Mouse (Mus musculus) B cell, adult 2 months (primary cell): ENCODE results near the gene Hnrnpd.
A peak's percentile ranks its signal among the peaks of the same experiment; 100 is the strongest.

Experiments
- DNase-seq, 2 experiments: peaks; one replicate each; pipeline ENCODE4 v3.0.0; 2022

Hnrnpd gene

DNA sequence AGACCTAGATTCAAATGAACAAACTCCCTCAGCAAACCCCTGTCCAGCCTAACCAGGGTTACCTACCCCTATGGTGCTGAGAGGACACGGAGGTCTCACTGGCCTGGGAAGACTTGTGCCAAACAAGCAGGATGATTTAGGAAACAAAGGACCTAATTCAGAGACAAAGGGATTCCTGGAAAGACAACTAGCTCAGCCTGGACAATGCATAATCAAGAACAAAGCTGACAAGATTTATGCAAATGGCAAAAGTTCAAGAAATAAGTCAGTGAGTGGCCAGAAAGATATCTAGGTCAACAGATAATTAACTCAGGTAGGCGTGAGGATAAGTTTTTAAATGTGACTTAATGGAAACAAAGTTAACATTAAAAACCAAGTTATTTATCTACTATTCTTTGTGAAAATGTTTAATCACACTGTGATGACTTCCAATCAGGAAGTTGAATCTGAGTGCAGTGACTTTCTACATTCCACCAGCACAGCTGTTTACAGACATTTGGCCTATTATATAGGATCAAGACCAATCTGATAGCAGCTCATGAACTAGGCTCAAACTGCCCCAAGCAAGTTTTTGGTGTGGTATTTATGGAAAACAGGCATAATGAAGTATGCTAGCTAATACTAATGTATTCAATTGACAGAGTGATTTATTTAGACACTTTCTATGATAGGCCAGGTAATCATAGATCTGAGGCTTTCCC, 19.4 kb downstream of the Hnrnpd start:
- no peak for DNase-seq

DNA sequence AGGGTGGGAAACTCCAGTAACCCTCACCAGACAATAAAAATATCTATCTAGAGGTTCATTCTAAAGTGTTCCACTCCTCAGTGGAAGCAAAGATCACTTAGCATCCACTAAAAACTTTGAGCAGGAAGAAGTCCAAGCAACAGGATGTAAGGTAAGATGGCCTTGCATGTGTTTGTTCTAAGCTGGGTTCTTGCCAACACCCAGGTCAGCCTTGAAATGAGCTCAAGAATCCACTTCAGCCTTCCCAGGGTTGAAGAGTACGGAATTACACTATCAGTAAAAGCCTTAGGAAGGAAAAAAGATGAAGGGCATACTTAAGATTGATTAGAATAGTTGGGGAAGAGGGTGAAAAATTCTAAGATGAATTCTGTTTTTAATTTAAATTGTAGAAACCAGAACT, 20.1 kb downstream of the Hnrnpd start:
- no peak for DNase-seq

DNA sequence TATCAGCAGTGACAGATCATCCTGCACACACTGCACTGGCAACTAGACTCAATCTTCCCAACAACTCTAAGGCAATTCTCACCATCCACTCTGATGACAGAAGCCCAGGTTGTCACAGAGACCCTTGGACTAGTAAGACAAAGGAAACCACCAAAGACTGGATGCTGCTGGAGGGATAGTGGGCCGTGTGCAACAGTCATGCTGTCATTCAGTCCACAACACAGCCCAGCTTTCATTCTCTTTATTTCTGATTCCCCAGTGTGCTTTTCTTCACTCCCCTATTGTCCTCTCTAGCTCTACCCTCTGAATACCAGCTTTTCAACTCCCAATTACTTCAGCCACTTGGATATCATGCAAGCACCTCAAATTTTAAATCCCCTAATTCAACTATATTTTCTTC, 24.9 kb downstream of the Hnrnpd start:
- DNase-seq = no peak

DNA sequence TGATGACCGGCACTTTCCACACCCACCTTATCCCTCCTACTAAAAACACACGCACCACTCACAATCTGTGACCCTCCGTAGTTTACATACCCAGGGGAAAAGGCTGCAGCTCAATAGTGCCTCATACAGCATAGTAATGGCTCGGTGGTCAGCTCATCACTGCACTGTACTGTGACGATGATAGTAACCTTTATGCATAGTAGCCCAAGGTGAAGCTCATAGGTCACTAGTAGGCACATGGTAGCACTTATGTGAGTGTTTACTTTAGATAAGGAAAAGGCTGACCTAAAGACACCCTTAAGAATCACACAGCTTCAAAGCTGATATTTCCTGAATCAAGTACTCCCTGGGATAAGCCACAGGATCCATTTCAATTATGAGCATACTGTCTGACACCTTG, 26.2 kb downstream of the Hnrnpd start:
- no peak for DNase-seq

DNA sequence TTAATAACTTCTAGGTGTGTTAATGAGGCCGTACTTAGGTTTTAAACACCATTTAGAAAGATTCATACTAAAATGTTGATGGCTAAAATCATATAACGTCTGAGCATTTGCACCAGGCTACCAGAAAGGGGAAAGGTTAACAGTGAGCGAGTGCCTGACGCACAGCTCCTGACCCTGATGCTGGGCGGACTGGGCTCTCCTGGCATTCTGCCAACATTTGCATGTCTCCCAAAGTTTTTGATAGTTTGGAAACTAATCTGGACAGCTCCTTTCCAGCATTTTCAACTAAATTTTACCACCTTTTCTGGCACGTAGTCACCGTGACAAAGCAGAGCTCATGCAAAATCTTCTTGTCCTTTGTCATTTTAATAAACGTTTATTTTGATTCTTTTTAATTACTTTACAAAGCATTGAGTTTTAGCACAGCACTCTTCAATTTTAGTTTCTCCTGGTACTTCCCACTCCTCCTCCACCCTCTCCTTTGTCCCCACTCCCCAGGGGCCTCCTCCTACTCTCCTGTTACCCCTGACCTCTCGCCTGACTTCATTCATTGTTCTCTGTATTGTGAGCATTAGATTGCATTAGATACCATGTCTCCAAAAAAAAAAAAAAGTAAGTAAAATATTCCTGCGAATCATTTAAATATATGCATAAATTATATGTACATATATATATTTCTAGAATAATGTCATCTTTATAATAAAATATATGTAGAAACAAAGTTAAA, 36.8 kb downstream of the Hnrnpd start:
- DNase-seq = no peak

DNA sequence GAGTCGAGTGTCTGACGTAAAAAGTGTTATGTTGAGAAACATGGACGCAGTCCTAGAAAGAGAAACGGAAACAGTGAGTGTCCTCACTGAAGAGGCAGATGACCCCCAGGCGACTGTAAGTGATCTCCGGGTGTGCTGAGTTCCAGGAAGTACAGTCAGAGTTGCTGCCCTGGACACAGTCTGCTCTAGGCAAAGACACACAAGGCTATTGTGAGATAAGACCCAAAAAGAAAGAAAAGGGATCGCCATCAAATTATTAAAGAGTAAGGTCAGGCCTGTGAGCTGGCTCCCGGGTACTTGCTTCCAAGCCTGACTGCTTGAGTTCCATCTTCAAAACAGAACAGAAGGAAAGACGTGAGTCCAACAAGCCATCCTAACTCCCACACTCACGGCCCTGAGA, 37.5 kb downstream of the Hnrnpd start:
- no peak for DNase-seq

DNA sequence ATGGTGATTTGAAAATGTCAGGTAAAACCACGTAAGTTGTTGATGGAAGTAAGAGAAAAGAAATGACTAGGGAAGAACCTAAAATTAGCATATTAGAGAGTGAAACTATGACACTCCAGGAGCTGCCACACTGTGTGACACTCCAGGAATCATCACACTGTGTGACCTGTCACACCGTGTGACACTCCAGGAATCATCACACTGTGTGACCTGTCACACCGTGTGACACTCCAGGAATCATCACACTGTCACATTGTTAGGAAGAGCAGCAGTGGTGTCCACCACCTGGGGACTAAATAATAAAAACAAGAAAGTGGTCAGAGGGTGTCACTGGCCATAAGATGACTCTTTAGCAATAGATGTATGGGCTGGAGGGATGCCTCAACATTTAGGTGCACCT, 39.3 kb downstream of the Hnrnpd start:
- DNase-seq = no peak

DNA sequence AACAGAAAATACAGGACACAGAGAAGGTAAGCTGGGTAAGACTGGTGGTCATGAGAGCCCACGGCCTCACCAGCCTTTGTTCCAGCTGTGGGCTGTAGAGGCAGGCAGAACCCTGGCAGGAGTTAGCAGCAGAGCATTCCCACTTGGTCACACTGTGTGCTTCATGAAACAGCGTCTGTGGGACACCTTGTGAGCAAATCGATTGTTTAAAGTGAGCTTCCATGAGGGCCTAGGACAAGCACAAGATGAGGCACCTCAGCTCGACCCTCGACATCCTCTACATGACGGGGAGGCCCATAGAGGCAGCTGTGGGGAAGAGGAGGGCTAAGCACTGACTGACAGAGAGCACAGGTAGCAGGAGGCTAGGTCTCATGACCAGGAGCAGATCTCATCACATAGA, 46.8 kb downstream of the Hnrnpd start:
- no peak for DNase-seq

DNA sequence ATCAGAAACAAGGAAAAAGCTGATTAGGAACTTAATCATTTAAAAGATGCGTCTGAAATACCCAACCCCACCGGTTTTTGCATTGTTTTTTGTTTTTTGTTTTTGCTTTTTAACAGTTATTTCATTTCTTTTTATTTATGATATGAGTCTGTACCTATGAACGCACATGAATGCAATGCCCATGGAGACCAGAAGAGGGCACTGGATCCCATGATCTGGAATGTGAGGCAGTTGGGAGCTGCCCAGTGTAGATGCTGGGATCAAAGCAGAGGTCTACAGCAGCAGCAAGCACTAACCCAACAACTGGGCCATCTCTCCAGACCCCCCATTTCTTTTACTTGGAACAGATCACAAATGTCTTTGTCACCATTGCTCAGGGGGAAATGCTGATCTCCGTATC, 50.8 kb downstream of the Hnrnpd start:
- peak; percentile 52 to 54 for DNase-seq

DNA sequence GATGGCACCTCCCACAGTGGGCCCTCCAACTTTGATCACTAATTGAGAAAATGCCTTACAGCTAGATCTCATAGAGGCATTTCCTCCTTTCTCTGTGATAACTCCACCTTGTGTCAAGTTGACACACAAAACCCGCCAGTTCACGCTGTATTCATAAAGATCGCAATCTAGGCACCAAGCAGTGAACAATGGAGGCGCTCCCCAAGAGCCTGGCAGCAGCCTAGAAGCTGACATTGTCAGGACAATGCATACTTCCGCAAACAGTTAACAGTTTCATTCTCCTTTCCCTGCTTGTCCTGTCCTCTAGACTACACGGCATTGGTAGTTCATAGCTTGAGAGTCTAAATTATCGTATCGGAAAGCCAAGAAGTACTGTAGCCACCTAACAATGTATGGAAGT, 56.7 kb downstream of the Hnrnpd start:
- no peak for DNase-seq

DNA sequence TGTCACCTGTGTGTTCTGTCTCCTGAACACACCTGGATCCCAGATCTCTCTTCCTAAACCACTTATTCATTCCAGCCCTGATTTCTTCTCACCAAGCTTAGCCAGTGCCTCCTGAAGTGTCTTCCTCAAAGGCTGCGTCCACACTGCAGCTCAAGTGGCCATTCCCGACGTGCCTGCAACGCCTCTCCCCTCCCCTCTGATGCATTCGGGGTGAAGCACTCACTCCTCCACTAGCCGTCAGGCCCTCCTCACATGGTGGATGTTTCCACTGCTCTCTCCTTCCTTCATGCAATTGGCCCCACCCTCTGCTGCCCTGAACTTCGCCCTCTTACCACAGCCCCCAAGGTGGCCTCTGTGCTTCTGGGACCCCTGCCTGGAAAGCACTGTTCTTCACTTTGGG, 63.2 kb downstream of the Hnrnpd start:
- no peak for DNase-seq

DNA sequence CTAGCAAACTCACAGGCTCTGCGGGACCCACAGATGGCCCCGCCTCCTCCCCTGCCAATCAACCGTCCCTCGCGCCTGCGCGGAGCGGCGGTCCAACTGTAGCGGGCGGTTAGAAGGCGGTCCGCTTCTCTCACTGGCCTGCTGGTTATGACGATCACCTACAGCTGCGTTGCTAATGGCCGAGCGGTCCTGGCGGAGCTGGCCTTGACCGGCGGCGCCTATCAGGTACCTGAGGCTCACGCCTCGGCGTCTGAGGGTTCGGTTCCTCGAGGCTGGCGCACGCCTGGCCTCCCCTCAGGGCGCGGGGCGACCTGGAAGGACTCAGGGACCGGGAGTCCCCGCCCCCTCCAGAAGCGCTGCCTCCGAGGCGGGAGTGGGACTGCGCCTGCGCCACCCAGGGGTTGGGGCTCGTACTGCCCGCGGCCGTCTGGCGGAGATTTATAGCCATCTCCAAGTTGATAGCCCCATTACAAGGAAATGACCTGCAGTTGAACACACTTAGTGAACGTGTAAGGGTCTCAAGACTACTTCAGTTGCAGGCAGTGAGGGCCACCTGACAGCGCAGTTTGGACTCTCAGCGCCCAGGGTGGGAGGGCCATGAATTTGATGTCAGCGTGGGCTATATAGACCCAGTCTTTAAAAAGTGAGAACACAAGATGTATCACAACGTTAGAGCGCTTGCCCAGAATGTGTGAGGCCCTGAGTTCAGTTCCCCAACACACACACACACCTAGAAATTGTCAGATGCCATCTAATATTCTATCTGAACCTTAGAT, 72.4 kb downstream of the Hnrnpd start, which contains the start of gene Vamp9:
Gene Vamp9, plus strand, starts transcription at position 74 of the 776 bp plus-strand sequence.
- peak; percentile 94 for DNase-seq
